Mouse (Mus musculus): ENCODE data around the gene Mansc1.

Gene Mansc1

GRCm38 (mm10) chr6:134631947-134632687, at the start of gene Mansc1:
Gene Mansc1 (minus strand): TSS chr6:134632488.
- ChIA-PET CTCF (interaction anchor here in 3 of 4 experiments (0.7 to 3.6 kb wide), 11 partner anchors 8 to 602 kb away, joined by 3 to 15 read pairs (median 4); no protein-coding TSS in a partner anchor), POLR2A (interaction anchor here (0.5 to 2.9 kb wide), 22 partner anchors 9 to 651 kb away, joined by 3 to 14 read pairs (median 3); partner anchors contain the start of gene Cdkn1b (in 1 of the 4))

GRCm38 (mm10) chr6:134679330-134679729, 47.0 kb upstream of the Mansc1 start:
- CTCF ChIA-PET, result interaction anchor here in 2 of 4 experiments (0.5 to 1.0 kb wide), 2 partner anchors 20 to 644 kb away, joined by 3 read pairs; no protein-coding TSS in a partner anchor

GRCm38 (mm10) chr6:134678037-134678436, 45.7 kb upstream of the Mansc1 start:
- CTCF ChIA-PET, result interaction anchor here in 3 of 4 experiments (0.5 to 0.7 kb wide), 5 partner anchors 10 to 63 kb away, joined by 3 to 5 read pairs (median 4); no protein-coding TSS in a partner anchor
- POLR2A ChIA-PET, result interaction anchor here in 3 of 4 experiments (0.5 to 1.3 kb wide), 5 partner anchors 8 to 336 kb away, joined by 3 to 6 read pairs (median 3); no protein-coding TSS in a partner anchor

More at GRCm38 (mm10) chr6:134679330-134679729, 47.0 kb upstream of the Mansc1 start:
- POLR2A ChIA-PET, result interaction anchor here in 1 of 4 experiments (1.3 kb wide), 1 partner anchor 25 kb away, joined by 3 read pairs; no protein-coding TSS in a partner anchor

- ChIA-PET CTCF (interaction anchor here in 1 of 4 experiments (0.6 kb wide), 1 partner anchor 28 kb away, joined by 5 read pairs; no protein-coding TSS in a partner anchor), POLR2A (interaction anchor here in 1 of 4 experiments (0.5 kb wide), 1 partner anchor 336 kb away, joined by 6 read pairs; no protein-coding TSS in a partner anchor)
These were observed 45.2 kb upstream of the Mansc1 start for GRCm38 (mm10) chr6:134677504-134677903.

- ChIA-PET CTCF (interaction anchor here in 1 of 4 experiments (0.6 kb wide), 1 partner anchor 184 kb away, joined by 3 read pairs; no protein-coding TSS in a partner anchor), POLR2A (interaction anchor here in 2 of 4 experiments (1.4 to 1.8 kb wide), 2 partner anchors 10 to 12 kb away, joined by 3 to 5 read pairs; no protein-coding TSS in a partner anchor)
These were observed 41.4 kb upstream of the Mansc1 start for GRCm38 (mm10) chr6:134673712-134674111.

GRCm38 (mm10) chr6:134670881-134671411, 38.7 kb upstream of the Mansc1 start:
- ChIA-PET POLR2A (no interaction called here), CTCF (interaction anchor here in 2 of 4 experiments (0.6 to 1.5 kb wide), 2 partner anchors 196 to 276 kb away, joined by 3 read pairs; no protein-coding TSS in a partner anchor)

- CTCF ChIA-PET, result interaction anchor here in 1 of 4 experiments (1.2 kb wide), 1 partner anchor 194 kb away, joined by 5 read pairs; no protein-coding TSS in a partner anchor
- POLR2A ChIA-PET, result interaction anchor here in 2 of 4 experiments (0.9 to 1.0 kb wide), 2 partner anchors 16 to 176 kb away, joined by 3 read pairs; no protein-coding TSS in a partner anchor
These were observed 37.0 kb upstream of the Mansc1 start for GRCm38 (mm10) chr6:134669179-134669865.

GRCm38 (mm10) chr6:134668519-134668918, 36.2 kb upstream of the Mansc1 start:
- ChIA-PET POLR2A (interaction anchor here in 1 of 4 experiments (0.6 kb wide), 1 partner anchor 75 kb away, joined by 3 read pairs; no protein-coding TSS in a partner anchor), CTCF (no interaction called here)

- ChIA-PET CTCF (interaction anchor here in 1 of 4 experiments (1.1 kb wide), 1 partner anchor 128 kb away, joined by 3 read pairs; no protein-coding TSS in a partner anchor), POLR2A (interaction anchor here in 2 of 4 experiments (0.5 to 1.2 kb wide), 4 partner anchors 18 to 231 kb away, joined by 3 to 5 read pairs (median 3); no protein-coding TSS in a partner anchor)
These were observed 33.5 kb upstream of the Mansc1 start for GRCm38 (mm10) chr6:134665817-134666216.

GRCm38 (mm10) chr6:134664573-134664972, 32.3 kb upstream of the Mansc1 start:
- ChIA-PET POLR2A (no interaction called here), CTCF (no interaction called here)

- POLR2A ChIA-PET, result no interaction called here
- CTCF ChIA-PET, result no interaction called here
These were observed 28.6 kb upstream of the Mansc1 start for GRCm38 (mm10) chr6:134660714-134661406.

GRCm38 (mm10) chr6:134659108-134659958, 27.0 kb upstream of the Mansc1 start:
- POLR2A ChIA-PET, result interaction anchor here (0.6 to 1.5 kb wide), 11 partner anchors 13 to 317 kb away, joined by 3 to 5 read pairs (median 3); no protein-coding TSS in a partner anchor
- CTCF ChIA-PET, result interaction anchor here (0.6 to 1.7 kb wide), 22 partner anchors 11 to 1062 kb away, joined by 3 to 14 read pairs (median 4); no protein-coding TSS in a partner anchor

- ChIA-PET CTCF (interaction anchor here (0.5 to 1.5 kb wide), 5 partner anchors 135 to 488 kb away, joined by 3 to 4 read pairs (median 4); no protein-coding TSS in a partner anchor), POLR2A (interaction anchor here in 2 of 4 experiments (0.6 to 0.9 kb wide), 2 partner anchors 9 to 619 kb away, joined by 3 read pairs; no protein-coding TSS in a partner anchor)
These were observed 24.2 kb upstream of the Mansc1 start for GRCm38 (mm10) chr6:134656527-134656926.

- CTCF ChIA-PET, result interaction anchor here in 3 of 4 experiments (0.5 to 1.2 kb wide), 6 partner anchors 8 to 299 kb away, joined by 3 to 5 read pairs (median 3); no protein-coding TSS in a partner anchor
- POLR2A ChIA-PET, result interaction anchor here in 3 of 4 experiments (0.5 to 1.4 kb wide), 6 partner anchors 90 to 239 kb away, joined by 3 to 12 read pairs (median 4); no protein-coding TSS in a partner anchor
These were observed 16.1 kb upstream of the Mansc1 start for GRCm38 (mm10) chr6:134648356-134648755.

- CTCF ChIA-PET, result interaction anchor here in 3 of 4 experiments (0.5 to 1.0 kb wide), 5 partner anchors 12 to 299 kb away, joined by 3 to 5 read pairs (median 3); no protein-coding TSS in a partner anchor
- POLR2A ChIA-PET, result interaction anchor here in 3 of 4 experiments (0.6 to 1.4 kb wide), 10 partner anchors 9 to 240 kb away, joined by 3 to 4 read pairs (median 4); no protein-coding TSS in a partner anchor
These were observed 15.3 kb upstream of the Mansc1 start for GRCm38 (mm10) chr6:134647621-134648020.

- CTCF ChIA-PET, result interaction anchor here in 2 of 4 experiments (0.7 to 0.8 kb wide), 2 partner anchors 12 to 13 kb away, joined by 3 to 4 read pairs; no protein-coding TSS in a partner anchor
- POLR2A ChIA-PET, result interaction anchor here in 3 of 4 experiments (0.7 to 1.4 kb wide), 6 partner anchors 13 to 240 kb away, joined by 3 to 4 read pairs (median 4); no protein-coding TSS in a partner anchor
These were observed 14.5 kb upstream of the Mansc1 start for GRCm38 (mm10) chr6:134646835-134647234.

Measured in embryonic stem cell, embryonic (primary cell).